Mouse (Mus musculus) ES-E14 (cell line): ENCODE data around the gene Sfrp5. TPM values are rescaled to one million over a fixed set of nuclear protein-coding genes. Genes with fewer than 3 reads are reported as not detected.

ENCODE experiments used
- DNase-seq: peaks from one replicate; pipeline ENCODE4 v3.0.0-alpha.2; 2013; ENCODE audit warnings: low read depth, low spot score
- H3K27ac ChIP-seq: 2 replicates; pipeline ENCODE4 v1.5.1; 2012; ENCODE audit warnings: low read depth, mild to moderate bottlenecking, low read length, moderate library complexity, mixed read lengths; ENCODE audit not compliant: poor library complexity, insufficient read depth, severe bottlenecking
- H3K36me3 ChIP-seq: 2 replicates; pipeline ENCODE4 v1.6.1; 2012; ENCODE audit warnings: mild to moderate bottlenecking, low read length, moderate library complexity, mixed read lengths; ENCODE audit not compliant: control insufficient read depth, poor library complexity, insufficient read depth, severe bottlenecking
- H3K4me1 ChIP-seq, 2 experiments: fragments of 150-350 bp in 1 of 2; sonication (generic) in 1 of 2; 2 replicates each; pipeline ENCODE4 v1.6.1; 2012; ENCODE audit warnings: low read length in 2 of 2, mild to moderate bottlenecking in 1 of 2, mixed read lengths in 1 of 2; ENCODE audit not compliant: control insufficient read depth in 2 of 2, insufficient read depth in 2 of 2, poor library complexity in 1 of 2
- H3K4me3 ChIP-seq, 2 experiments: fragments of 150-350 bp in 1 of 2; sonication (generic) in 1 of 2; 2 replicates each; pipeline ENCODE4 v1.5.1; 2012; ENCODE audit warnings: low read length in 2 of 2, low read depth in 1 of 2, mild to moderate bottlenecking in 1 of 2, mixed read lengths in 1 of 2; ENCODE audit not compliant: insufficient read depth in 1 of 2, poor library complexity in 1 of 2, severe bottlenecking in 1 of 2
- H3K9ac ChIP-seq: 2 replicates; pipeline ENCODE4 v1.6.1; 2012; ENCODE audit warnings: low read depth, mild to moderate bottlenecking, low read length, mixed read lengths; ENCODE audit not compliant: poor library complexity, insufficient read depth, severe bottlenecking
- H3K9me3 ChIP-seq: fragments of 150-350 bp; sonication (generic); 2 replicates; pipeline ENCODE4 v1.6.1; 2012; ENCODE audit warnings: low read depth, mild to moderate bottlenecking, low read length; ENCODE audit not compliant: control insufficient read depth, insufficient read depth
- CHD2 ChIP-seq: IDR thresholded peaks from 2 replicates; pipeline ENCODE4 v1.6.1; 2014; ENCODE audit warnings: mild to moderate bottlenecking, low read depth, low read length, inconsistent platforms
- HCFC1 ChIP-seq: IDR thresholded peaks from 2 replicates; pipeline ENCODE4 v1.6.1; 2012; ENCODE audit warnings: low read length, inconsistent platforms, borderline replicate concordance; ENCODE audit not compliant: insufficient read depth
- MAFK ChIP-seq: IDR thresholded peaks from 2 replicates; pipeline ENCODE4 v1.6.1; 2014; ENCODE audit warnings: mild to moderate bottlenecking, low read depth, low read length, inconsistent platforms; ENCODE audit not compliant: insufficient read depth
- ZC3H11A ChIP-seq: IDR thresholded peaks from 2 replicates; pipeline ENCODE4 v1.6.1; 2012; ENCODE audit warnings: low read depth, mild to moderate bottlenecking, inconsistent platforms, low read length, borderline replicate concordance
- ZNF384 ChIP-seq: IDR thresholded peaks from 2 replicates; pipeline ENCODE4 v1.6.1; 2012; ENCODE audit warnings: low read depth, low read length, inconsistent platforms
- in situ Hi-C, 2 experiments: fragments of 600-800 bp; cut with MboI; formaldehyde crosslinking; loops; one replicate each; pipeline ENCODE4 v1.15.1; 2025; ENCODE audit warnings: low sequenced_read_pairs in 2 of 2, inconsistent platforms in 1 of 2; ENCODE audit not compliant: unreplicated experiment in 2 of 2
- total RNA-seq: library from RNA; depleted of rRNA; stranded (reverse); fragments of 300-350 nt; gene quantifications from 2 replicates; pipeline ENCODE4 v1.2.3, GENCODE M21; 2012

The Sfrp5 gene
- total RNA-seq, 1 experiment = 6.0 TPM

DNA sequence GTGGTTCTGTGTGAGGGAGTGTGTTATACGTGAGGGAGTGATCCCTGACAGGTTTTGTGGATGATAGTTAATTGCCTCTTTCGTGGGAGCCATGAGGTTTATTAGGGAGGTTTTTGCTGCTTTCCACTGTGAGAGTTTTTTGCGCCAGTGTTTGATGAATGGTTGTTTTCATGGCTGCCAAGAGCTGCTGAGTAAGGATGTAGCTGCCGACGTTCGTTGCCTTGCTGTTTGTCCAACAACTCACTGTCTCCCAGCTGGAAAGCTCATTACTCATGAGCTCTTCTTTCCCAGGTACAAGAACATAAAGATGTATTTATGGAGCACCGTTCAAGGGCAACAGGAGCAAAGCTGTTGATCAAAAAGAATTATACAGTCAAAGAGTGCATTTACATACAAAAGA is 37.9 kb downstream of the Sfrp5 start:
- Histone ChIP-seq H3K36me3 (no peaks in the 10 kb centered on the region), H3K4me3 (no peak overlapping the region), H3K27ac (no peak overlapping the region), H3K9me3 (no peaks in the 10 kb centered on the region), H3K9ac (no peak overlapping the region), H3K4me1 (no peaks in the 10 kb centered on the region; a peak in 1 of 4 replicates)
- in situ Hi-C loops = no loop called here
- DNase-seq = no peak
- TF ChIP-seq ZNF384 = no peak

DNA sequence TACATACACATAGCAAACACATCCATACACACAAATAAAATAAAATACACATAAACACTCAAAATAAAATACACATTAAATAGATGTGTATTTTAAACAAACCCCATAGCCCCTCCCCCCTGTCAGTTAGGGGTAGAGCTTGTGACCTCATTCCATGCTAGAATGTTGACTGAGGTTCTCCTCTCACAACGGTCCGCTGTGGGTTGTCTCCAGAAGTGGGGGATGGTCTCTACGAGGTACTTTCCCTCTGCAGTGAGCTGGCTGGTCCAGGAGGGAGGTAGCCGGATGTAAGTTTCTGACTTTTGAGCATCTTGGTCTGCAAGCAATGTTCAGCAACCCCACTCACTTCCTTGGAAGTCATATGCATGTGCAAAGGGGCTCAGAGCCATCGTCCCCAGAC is 38.3 kb downstream of the Sfrp5 start, which contains the start of gene Zfyve27:
Gene Zfyve27, plus strand, starts transcription at position 188 of the 400 bp plus-strand sequence.
- TF ChIP-seq ZC3H11A (no peak), HCFC1 (no peak), CHD2 (no peak), ZNF384 (no peak), MAFK (no peak)
- Histone ChIP-seq H3K36me3 (no peaks in the 10 kb centered on the region), H3K4me1 (no peaks in the 10 kb centered on the region; a peak in 1 of 4 replicates), H3K27ac (no peak within 1 kb of the TSS), H3K4me3 (no peak within 1 kb of the TSS), H3K9ac (no peak within 1 kb of the TSS), H3K9me3 (no peaks in the 10 kb centered on the region)
- in situ Hi-C loops = no loop called here
- DNase-seq = no peak

DNA sequence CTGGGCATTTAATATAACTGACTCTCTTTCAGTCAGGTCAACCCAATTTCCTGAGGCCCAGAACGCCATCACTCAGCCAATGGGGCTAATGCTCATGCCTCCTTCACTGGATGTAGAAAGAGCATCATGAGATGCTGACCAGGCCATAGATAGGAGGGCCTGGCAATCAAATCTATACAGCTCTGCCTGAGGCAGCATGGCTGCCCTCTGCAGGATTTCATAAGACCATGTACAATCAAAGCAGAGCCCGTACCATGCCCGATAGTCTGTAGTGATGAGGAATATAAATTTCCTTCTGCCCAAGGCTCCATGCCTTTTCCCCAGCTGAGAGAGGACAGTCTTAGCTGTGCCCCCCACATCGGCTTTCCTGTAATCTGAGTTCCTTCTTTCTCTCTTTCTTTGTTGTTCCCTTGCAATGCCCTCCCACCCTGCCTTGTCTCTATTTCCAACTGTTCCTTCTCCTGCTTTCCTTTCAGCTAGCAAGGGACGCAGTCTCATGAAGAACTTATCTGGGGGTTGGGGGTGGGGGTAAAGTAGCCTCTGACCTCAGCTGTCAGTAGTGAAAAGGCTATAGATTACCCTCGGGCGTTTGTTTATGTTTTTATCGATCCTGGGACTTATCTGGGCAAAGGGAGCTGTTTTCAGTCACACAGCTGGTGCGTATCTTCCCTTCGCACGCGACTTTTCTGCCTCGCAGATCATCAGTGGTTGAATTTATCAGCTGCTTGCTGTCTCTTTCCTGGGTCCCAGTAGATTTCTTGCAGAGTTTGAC is 43.6 kb downstream of the Sfrp5 start:
- DNase-seq = no peak
- Histone ChIP-seq H3K9ac (no peak overlapping the region), H3K9me3 (no peaks in the 10 kb centered on the region), H3K4me3 (no peak overlapping the region), H3K4me1 (peaks cover 0 to 5% of the 10 kb centered on the region in 2 experiments; a peak in 1 of 4 replicates), H3K36me3 (no peaks in the 10 kb centered on the region), H3K27ac (no peak overlapping the region)
- TF ChIP-seq CHD2 = no peak
- no peak for TF ChIP-seq ZNF384
- no peak for TF ChIP-seq MAFK
- no peak for TF ChIP-seq ZC3H11A
- TF ChIP-seq HCFC1 = no peak
- in situ Hi-C loops = no loop called here

DNA sequence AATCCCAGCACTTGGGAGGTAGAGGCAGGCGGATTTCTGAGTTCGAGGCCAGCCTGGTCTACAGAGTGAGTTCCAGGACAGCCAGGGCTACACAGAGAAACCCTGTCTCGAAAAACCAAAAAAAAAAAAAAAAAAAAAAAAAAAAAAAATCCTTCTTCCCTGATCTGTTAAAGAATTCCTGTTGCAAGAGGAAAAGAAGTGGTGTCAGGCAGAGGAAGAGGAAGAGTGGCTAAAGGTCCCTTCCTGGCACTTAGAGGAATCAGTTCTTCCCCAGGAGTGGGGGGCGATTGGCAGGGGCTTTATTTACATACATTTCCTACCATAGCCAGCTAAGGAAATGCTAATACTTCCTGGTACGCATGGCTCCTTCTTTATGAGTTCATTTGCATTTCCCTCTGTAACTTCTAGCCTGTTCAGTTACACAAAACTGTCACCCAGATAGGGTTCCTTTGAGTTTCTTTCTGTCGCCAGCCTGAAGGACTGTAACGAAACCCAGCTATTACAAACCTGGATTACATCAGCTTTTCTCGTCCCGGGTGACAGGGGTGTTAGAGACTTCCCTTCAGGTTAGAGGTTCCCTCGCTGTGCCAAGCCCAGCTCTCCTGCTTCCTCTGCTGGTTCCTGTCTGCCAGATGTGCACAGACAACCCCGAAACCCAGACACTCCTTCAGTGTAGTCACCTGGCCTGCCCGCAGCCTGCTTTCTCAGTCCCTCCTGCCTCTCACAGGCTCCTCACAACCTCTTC is 44.4 kb downstream of the Sfrp5 start:
- Histone ChIP-seq H3K4me1 (peaks cover 1 to 8% of the 10 kb centered on the region in 2 experiments; a peak in 1 of 4 replicates), H3K36me3 (no peaks in the 10 kb centered on the region), H3K9ac (no peak overlapping the region), H3K9me3 (no peaks in the 10 kb centered on the region), H3K27ac (no peak overlapping the region), H3K4me3 (no peak overlapping the region)
- no peak for DNase-seq
- no peak for TF ChIP-seq ZNF384
- no peak for TF ChIP-seq MAFK
- TF ChIP-seq CHD2 = no peak
- TF ChIP-seq ZC3H11A = no peak
- TF ChIP-seq HCFC1 = no peak
- in situ Hi-C loops = no loop called here
